Mouse (Mus musculus) kidney, postnatal 36 days (tissue): ENCODE results near the gene Pfdn4.
"Not testable (repeated sequence)": the region's sequence is repeated elsewhere in the genome, so short reads cannot be mapped to it uniquely, and the experiment has no call there.

Experiments
- DNase-seq, 2 experiments: peaks; one replicate each; pipeline ENCODE4 v3.0.0; 2021 to 2022; ENCODE audit warnings: mixed read lengths in 2 of 2

Pfdn4 gene

GRCm38 (mm10) chr2:170496154-170496930, at the start of gene Pfdn4:
Pfdn4 (plus strand) TSS chr2:170496428.
- DNase-seq, result peak in 1 of 2 experiments; percentile 41

GRCm38 (mm10) chr2:170446843-170447383, 49.3 kb upstream of the Pfdn4 start:
- no peak for DNase-seq

- no peak for DNase-seq
These were observed 48.6 kb upstream of the Pfdn4 start for GRCm38 (mm10) chr2:170447651-170448050.

DNA sequence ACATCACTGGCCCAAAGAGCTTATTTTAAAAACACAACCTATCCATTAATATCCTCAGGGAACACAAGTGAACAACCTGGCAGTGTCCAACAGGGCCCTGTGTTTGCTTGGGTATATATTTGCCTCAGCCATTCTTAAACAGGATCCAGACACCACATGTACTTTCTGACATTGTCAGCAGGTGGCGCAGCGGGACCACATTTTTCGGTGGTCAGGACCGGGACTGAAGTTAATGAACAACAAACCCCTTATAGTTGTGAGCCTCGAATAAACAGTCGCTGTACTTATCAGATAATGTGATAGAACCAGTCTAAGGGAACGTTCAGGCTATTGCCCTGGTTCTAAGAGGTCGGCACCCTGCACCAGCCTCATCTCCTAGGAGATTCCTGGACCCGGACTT, 45.3 kb upstream of the Pfdn4 start:
- peak; percentile 83 to 91 for DNase-seq

DNA sequence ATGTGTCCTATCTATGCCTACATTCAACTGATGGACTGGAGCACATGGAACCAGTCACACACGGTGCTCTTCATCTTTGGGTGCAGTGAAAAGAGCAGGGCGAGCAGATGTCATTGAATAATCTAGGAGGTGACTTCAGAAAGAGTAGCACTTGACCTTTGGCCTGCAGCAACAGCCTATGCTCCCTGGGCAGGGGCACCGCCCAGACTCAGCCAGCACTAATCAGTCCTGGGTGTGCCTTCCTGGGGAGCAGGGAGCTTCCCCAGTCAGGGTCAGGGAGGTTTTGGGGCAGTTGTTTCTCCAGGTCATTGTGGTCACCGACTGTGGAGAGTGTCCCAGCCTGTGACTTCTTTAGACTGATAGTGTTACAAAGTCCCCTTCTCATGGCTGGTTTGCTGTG, 42.4 kb upstream of the Pfdn4 start:
- not testable (repeated sequence) for DNase-seq

GRCm38 (mm10) chr2:170459183-170459582, 37.0 kb upstream of the Pfdn4 start:
- peak in 1 of 2 experiments; percentile 37 for DNase-seq

- DNase-seq, result peak; percentile 76 to 89
These were observed 36.4 kb upstream of the Pfdn4 start for GRCm38 (mm10) chr2:170459805-170460204.

DNA sequence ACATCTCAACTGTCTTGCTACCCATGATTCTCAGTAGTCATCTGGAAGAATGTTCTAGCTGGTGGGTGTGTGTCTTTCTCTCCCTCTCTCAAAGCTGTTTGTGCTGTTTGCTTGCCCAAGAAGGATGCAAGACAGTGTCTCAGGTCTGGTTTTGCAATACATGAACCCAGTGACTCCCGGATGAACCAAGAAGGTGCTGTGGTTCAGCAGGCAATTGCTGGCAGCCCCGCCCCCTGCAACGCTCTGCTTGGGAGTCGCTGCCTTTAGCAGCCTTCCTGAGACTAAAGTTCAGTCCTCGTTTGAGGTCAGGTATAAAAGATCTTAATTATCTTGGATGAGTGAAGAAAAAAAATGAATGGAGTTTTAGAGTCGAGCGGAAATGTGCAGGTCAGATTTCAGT, 34.6 kb upstream of the Pfdn4 start:
- peak; percentile 92 for DNase-seq

- peak; percentile 71 to 84 for DNase-seq
These were observed 31.4 kb upstream of the Pfdn4 start for GRCm38 (mm10) chr2:170464817-170465216.

- DNase-seq, result peak in 1 of 2 experiments; percentile 71
These were observed 28.2 kb upstream of the Pfdn4 start for GRCm38 (mm10) chr2:170468009-170468408.

GRCm38 (mm10) chr2:170469616-170470308, 26.5 kb upstream of the Pfdn4 start:
- DNase-seq, result peak; percentile 92

- DNase-seq, result no peak
These were observed 25.6 kb upstream of the Pfdn4 start for GRCm38 (mm10) chr2:170470591-170470990.

DNA sequence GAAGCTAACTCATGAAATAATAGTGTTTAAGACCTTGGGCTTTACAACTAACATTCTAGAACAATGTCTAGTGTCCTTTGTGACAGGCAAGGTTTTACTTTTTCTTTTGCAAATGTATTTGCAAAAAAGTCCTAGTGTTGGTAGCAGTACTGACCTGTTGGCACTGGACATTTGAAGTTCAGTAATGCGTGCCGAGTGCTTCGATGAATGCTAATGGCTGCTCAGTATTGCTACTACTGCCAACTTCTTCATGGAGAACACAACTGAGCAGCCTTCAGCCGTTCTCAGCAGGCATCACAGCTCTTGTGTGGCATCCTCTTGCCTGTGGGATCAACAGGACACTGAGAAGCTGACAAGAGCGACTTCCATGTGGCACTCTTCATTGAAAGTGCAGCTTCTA, 22.1 kb upstream of the Pfdn4 start:
- no peak for DNase-seq

DNA sequence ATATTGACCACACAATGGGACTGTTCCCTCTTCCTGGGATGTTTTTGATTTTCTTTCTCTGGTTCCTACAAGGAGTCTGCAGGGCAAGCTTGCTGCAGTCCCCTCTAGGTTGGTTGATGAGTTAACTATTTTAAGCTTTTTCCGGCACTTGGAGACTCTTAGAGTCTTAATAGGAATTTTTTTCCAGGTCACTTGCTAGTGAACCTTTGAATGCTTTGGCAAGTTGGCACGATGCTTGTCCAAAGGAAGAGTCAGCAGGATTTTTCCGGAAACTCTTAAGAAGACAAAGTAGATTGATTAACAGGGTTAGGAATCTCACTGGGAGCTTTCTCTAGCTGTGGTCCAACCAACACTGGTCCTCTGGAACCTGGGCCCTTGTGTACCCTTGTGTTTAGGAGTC, 21.1 kb upstream of the Pfdn4 start:
- DNase-seq, result peak; percentile 52 to 84

DNA sequence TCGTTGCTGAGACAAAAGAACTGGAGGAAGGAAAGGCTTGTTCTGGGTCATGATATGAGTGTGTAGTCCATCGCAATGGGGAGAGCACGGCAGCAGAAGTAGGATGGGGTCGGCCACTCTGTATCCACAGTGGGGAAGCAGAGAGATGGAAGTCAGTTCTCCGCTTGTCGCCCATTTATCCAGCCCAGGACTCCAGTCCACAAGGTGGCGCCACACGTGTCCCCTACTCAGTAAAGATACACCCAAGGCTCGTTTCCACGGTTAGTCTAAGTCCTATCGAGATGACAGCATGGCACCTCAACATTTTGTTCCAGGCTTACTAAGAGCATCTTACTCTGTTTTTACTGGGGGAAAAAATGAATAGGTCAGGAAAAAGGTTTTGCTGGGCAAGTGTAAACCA, 20.0 kb upstream of the Pfdn4 start:
- DNase-seq, result peak in 1 of 2 experiments; percentile 67

GRCm38 (mm10) chr2:170476643-170477042, 19.6 kb upstream of the Pfdn4 start:
- DNase-seq, result no peak

DNA sequence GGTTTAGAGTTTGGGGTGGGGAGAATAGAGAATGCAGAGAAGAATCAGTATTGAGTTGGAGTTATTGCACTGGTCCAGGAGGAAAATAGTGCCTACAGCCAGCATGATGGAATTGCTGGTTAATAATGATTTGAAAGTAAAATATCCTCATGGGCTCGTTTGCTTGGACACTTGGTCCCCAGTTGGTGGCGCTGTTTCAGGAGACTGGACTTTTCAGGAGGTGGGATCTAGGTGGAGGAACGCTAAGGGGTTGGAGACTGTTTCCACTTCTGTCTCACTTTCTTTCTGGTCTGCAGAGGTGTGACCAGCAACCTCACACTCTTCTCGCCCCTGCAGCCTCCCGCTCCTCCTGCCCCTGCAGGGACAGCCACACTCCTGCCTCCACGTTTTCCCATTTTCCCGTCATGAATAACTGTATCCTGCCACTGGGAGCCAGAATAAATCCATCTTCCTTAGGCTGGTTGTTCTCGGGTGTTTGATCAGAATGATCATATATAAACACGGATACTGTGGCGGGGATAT, 14.1 kb upstream of the Pfdn4 start:
- peak in 1 of 2 experiments; percentile 38 for DNase-seq

DNA sequence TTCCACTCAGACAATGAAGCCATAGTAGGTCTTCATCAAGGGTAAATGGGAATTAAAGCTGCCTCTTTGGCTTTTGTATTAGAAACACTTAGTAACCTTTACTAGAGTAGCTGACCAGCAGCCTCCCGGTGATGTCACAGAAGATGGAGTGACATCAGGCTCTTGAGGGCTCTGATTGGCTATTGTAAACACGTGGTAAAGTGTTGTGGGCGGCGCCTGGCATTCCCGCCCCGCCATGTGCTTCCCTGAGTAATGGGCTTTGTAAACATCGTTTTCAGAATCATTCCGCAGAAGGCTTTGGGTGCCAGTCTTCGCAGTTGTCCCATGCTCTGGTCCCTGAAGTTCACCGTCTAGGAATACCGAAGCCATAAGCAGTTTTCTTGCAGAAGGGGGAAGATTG, 12.3 kb upstream of the Pfdn4 start:
- no peak for DNase-seq

DNA sequence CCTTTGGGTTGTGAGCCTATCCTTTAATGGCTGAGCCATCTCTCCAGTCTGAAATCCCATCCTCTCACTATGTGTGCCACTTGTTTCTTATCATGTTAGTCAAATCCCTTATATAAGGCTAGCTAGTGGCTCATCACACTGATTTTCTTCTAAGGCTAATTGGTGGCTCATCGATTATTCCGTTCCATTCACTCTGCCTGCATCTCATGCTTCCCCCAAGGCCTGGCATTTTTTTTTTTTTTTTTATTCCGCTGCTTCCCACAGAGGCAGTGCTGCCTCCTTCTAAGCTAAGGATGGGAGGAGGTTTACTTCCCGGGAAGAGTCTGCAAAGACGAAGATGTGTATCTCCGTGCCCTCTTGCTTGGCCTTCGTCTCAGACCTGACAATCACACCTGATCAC, 9.0 kb upstream of the Pfdn4 start:
- no peak for DNase-seq

GRCm38 (mm10) chr2:170487890-170488502, 8.2 kb upstream of the Pfdn4 start:
- peak; percentile 42 to 46 for DNase-seq

DNA sequence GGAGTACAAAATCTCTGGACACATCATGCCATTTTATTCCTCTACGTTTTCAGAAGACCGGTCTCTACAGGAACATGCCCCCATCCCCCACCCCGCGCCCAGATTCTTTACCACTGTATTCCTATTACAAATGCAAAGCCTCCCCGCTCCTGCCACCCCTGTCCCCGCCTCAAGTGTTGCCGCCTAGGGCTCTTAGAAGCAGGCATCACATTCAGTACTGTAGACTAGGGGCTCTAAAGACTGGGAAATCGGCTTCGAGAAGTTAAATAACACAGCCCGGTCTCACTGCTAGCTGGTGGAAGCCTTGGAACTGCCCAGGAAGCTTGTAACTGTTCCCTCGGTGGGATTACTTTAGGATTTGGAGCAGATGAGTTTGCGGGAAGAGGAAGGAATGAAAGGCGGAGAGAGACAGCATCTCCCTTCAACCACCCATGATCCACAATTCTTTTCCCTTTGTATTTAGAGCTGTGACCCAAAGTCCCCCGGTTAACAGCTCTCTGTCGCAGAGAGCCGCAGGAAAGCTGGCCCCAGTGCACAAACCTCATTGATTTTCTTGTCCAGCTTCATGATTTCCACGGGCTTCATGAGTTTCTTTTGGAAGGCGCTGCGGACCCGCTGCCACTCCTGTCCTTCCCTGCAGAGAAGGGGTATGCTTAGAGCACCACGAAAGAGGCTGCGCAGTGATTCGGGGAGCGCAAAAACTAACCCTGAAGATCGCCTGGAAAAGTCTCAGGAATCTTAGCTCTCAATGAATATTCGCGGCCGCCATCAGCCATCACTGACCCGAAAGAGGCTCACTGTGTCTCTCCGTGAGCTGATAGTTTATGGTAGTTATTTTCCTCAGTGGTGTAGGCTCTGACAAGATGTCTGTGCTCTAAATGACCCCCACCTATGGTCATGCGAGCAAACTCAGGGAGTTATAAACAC, 1.2 kb upstream of the Pfdn4 start:
- no peak for DNase-seq

- peak; percentile 88 to 91 for DNase-seq
These were observed 901 bp downstream of the Pfdn4 start, which contains the start of gene Cyp24a1 for GRCm38 (mm10) chr2:170497091-170497566. Cyp24a1 (minus strand) TSS chr2:170497145.
